Mouse (Mus musculus) heart, postnatal 0 days (tissue): ENCODE results near the gene Rora.

Experiments used
- CTCF ChIP-seq: IDR thresholded peaks from 2 replicates; pipeline ENCODE4 v1.5.1; 2016; ENCODE audit warnings: antibody characterized with exemption, control low read depth, low read depth
- EP300 ChIP-seq: IDR thresholded peaks from 2 replicates; pipeline ENCODE4 v1.6.1; 2016; ENCODE audit warnings: antibody characterized with exemption, low read depth

DNA sequence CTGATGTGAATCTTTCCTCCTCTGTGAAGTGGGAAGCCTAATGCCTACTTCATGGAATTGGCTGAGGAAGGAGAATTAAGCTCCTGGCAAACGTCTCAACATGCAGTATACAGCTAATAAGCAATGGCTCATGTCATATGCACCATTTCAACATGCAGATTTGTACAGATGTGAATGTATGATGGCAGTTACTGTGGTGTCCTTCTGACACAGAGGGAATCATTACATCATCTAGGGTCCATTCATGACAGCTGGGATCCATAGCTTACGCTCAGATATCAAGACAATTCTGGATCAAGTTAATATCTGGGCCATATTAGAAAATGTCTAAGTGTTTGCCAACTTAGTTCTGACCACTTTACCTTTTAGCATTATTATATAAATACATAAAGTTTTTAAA is 199.3 kb downstream of the Rora start:
- TF ChIP-seq EP300 (no peak), CTCF (no peak)
